Mouse (Mus musculus) small intestine, adult 2 months (tissue): Measurements from ENCODE around the gene Hectd2.

ENCODE experiments used
- CTCF ChIP-seq: fragments of 200-500 bp; IDR thresholded peaks from 2 replicates; pipeline ENCODE4 v1.5.1; 2012; ENCODE audit warnings: low read depth, mild to moderate bottlenecking, control low read depth, inconsistent platforms, low read length, moderate library complexity, mixed read lengths; ENCODE audit not compliant: insufficient replicate concordance, insufficient read length; ENCODE audit errors: extremely low read depth
- POLR2A ChIP-seq: fragments of 200-500 bp; IDR thresholded peaks from 2 replicates; pipeline ENCODE4 v1.6.1; 2012; ENCODE audit warnings: low read depth, mild to moderate bottlenecking, control low read depth, inconsistent platforms, low read length, moderate library complexity

DNA sequence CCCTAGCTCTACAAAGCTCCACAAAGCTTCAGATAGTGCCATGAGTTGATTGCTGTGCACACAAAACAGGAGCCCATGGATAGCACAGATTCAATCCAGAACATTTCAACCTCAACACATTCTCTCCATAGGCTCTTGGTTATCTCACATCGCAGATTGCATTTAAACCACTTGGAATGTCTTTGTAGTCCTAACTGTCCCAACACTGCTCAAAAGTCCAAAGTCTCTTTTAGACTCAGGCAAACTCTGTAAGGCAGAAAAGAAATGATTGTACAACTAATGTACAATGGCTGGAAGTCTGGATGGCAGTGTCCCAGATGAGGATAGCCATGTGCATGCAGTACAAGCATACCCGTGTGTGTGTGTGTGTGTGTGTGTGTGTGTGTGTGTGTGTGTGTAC is 32.9 kb upstream of the Hectd2 start:
- TF ChIP-seq POLR2A (no peak), CTCF (no peak)
